Mouse (Mus musculus): ENCODE measurements at regions not wholly inside any gene's neighbourhood (a gene's known extent, or its start where the extent isn't known, plus 50 kb on each side); places are given as distances from the start of the nearest gene placed in this dataset.
"Not testable (repeated sequence)": the region's sequence is repeated elsewhere in the genome, so short reads cannot be mapped to it uniquely, and the experiment has no call there.

GRCm38 (mm10) chr14:18511094-18511493 lies 179.4 kb upstream of the Ube2e1 start:
- no peak for DNase-seq (ENCODE audit: low read depth)

- no peak for DNase-seq (ENCODE audit: low read depth)
These were observed 176.6 kb upstream of the Ube2e1 start for GRCm38 (mm10) chr14:18508359-18508647.

GRCm38 (mm10) chr14:18507582-18508358 lies 176.1 kb upstream of the Ube2e1 start:
- no peak for DNase-seq (ENCODE audit: low read depth)

DNA sequence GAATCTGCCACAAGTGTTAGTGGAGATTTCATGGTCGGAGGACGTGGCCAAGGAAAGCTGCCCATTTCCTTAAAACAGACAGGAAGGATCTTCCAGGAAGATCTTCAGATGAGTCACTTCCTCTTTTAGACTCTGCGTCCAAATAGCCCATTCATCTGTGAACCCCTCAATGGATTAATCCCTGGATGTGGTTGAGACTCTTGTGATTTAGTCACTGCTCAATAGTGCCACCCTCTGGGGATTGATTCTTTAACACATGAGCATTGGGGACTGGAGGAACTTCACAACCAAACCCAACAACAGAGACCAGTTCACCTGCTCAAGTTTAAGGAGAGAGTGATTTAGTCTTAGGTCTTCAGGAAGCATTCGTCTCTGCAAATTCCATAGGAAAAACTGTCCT lies 174.5 kb upstream of the Ube2e1 start:
- DNase-seq (ENCODE audit: low read depth): peak; percentile 27

DNA sequence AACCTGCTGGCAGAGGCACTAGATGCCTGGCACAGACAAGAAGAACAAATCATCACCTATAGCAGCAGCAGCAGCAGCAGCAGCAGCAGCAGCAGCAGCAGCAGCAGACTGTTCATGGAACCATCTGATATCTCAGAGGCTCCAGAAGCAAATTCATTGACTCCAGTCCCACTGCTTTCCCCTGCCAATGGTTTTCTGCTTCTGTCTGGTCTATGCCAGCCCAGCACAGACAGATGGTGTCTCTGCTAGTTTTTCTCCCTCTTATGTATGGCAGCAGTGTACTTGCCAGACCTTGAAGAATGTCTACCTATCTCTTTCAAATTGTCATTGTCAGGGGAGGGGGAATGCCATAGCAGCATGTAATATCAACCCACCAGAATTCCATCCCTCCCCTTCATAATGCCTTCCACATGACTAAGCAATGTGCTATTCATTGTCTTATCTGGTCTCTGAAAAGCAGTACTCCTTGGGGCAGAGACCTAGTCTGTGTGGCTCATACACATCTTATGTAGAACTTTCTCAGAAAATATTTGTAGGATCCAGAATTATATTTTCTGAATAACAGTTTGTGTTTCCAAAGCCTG lies 168.7 kb upstream of the Ube2e1 start:
- no peak for DNase-seq (ENCODE audit: low read depth)

GRCm38 (mm10) chr14:18494048-18494447 lies 162.4 kb upstream of the Ube2e1 start:
- DNase-seq (ENCODE audit: low read depth): no peak

GRCm38 (mm10) chr14:18486132-18486800 lies 154.6 kb upstream of the Ube2e1 start:
- DNase-seq (ENCODE audit: low read depth): no peak

DNA sequence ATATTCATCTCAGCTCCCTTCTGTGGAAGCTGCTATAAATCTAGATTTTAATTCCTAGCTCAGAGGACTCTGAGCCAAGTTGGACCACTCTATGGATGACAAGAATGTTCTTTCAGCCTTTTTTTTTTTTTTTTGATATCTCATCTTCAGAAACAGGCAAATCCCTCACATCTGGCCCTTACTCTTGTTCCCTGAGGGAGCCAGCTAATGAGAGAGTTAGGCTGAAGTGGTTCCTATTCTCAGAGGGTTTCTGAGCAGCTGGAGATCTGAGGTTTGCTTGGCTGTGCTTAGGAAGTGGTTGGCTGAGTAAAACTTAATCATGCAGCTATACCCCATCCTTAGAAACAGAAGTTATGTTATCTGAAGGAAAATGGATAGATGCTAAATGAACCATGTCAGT lies 153.9 kb upstream of the Ube2e1 start:
- no peak for DNase-seq (ENCODE audit: low read depth)

GRCm38 (mm10) chr14:18476795-18477320 lies 145.2 kb upstream of the Ube2e1 start:
- DNase-seq (ENCODE audit: low read depth): no peak

- no peak for DNase-seq (ENCODE audit: low read depth)
These were observed 137.0 kb upstream of the Ube2e1 start for GRCm38 (mm10) chr14:18468611-18469010.

DNA sequence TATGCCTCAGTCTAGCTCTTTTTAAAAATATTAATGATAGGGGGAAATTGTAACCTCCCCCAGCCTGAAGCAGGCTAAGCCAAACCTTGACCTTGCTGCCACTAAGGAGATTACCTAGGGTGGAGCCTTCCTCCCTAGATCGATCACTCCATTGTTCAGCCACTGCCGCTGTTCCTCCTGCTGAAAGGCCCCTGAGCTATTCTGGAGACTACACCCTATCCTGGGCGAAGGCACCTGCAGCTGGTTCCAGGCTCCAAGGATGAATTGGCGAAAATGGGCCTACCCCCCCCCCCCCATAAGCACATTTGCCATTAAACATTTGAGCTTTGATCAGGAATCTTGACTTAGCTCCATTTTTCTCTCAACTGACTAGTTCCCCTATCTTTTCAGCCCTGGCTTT lies 135.2 kb upstream of the Ube2e1 start:
- not testable (repeated sequence) for DNase-seq (ENCODE audit: low read depth)

- not testable (repeated sequence) for DNase-seq (ENCODE audit: low read depth)
These were observed 132.5 kb upstream of the Ube2e1 start for GRCm38 (mm10) chr14:18464199-18464598.

GRCm38 (mm10) chr14:18463230-18463873 lies 131.7 kb upstream of the Ube2e1 start:
- DNase-seq (ENCODE audit: low read depth): no peak

DNA sequence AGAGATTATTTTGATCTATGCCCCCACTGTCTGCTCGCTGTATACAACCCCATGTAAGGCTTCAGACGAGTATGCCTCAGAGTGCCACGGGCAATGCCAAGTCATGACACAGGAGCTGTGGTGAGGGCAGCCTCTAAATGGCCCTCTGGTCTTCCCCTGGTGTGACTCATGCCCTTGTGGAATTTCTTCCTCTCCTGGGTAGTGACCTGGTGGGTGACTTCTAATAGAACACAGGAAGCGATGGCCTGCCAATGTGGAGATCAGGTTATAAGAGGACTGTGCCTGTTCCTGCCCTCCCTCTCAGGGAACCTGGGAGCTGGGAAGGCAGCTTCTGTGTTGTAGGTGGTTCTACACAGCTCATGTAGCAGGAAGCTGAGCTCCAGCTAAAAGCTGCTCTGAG lies 130.7 kb upstream of the Ube2e1 start:
- no peak for DNase-seq (ENCODE audit: low read depth)

DNA sequence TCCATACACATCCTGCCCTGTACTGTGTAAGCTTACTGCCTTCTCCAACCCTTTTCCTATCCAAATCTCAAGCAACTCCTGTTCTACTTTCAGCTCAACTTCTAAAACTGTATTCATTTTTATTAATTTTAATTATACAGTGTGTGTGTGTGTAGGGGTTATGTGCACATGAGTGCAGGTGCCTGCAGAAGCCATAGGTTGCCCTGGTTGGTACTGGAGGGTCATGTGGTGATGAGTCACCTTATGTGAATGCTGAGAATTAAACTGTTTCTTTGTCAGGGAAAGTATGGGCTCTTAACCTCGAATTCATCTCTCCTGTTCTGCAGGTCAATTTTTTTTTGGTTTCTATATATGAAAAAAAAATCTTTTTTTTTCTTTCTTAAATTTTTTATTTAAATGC lies 117.0 kb upstream of the Ube2e1 start:
- DNase-seq (ENCODE audit: low read depth): no peak

DNA sequence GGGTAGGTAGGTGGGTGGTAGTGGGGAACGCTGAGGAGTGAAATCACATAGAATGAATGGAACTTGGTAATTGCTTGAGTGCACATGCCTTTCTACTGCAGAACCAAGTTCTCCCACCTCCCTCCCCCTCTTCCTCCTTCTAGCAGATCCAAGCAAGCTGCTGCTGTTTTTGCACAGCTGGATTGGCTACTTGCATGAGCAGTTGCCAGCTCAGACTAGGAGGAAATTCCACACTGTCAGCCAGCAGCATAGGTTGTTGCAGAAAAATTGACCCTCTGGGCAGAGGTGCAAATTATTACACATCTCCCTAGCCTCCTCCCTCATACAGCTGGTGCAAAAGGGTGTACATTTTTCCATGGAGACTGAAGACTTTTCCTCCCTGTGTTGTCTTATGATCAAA lies 112.8 kb upstream of the Ube2e1 start:
- no peak for DNase-seq (ENCODE audit: low read depth)

GRCm38 (mm10) chr14:18428968-18429367 lies 97.3 kb upstream of the Ube2e1 start:
- not testable (repeated sequence) for DNase-seq (ENCODE audit: low read depth)

GRCm38 (mm10) chr14:18425887-18426286 lies 94.2 kb upstream of the Ube2e1 start:
- DNase-seq (ENCODE audit: low read depth): peak; percentile 19

- no peak for DNase-seq (ENCODE audit: low read depth)
These were observed 85.2 kb upstream of the Ube2e1 start for GRCm38 (mm10) chr14:18416839-18417238.

GRCm38 (mm10) chr14:18416319-18416718 lies 84.7 kb upstream of the Ube2e1 start:
- DNase-seq (ENCODE audit: low read depth): no peak

DNA sequence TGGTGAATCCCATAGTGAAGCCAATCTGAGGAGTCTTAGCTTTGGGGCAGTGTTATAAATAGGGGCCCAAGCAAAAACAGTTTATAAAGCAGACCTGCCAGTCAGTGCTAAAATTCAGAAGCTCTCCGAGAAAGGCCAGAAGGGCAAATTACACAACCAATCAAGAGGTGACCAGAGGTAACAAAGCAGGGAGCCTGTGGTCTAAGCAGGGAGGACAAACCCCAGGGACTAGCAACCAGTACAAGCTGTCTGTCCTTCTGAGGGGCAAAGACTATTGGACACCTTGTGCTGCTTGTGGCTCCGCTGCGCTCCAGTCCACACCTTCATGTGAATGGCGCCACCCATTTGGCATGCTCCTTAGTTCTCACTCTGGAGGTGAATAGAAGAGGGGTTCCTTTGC lies 67.3 kb upstream of the Ube2e1 start:
- DNase-seq (ENCODE audit: low read depth): no peak

- no peak for DNase-seq (ENCODE audit: low read depth)
These were observed 64.6 kb upstream of the Ube2e1 start for GRCm38 (mm10) chr14:18396206-18396764.
